Mouse (Mus musculus): Measurements from ENCODE around the gene Chst8. TPM values are rescaled to one million over a fixed set of nuclear protein-coding genes. Genes with fewer than 3 reads are reported as not detected.

Gene Chst8
- 1.3 and 1.8 TPM in 2 replicates for polyA plus RNA-seq (2015; fragmentation: Nextera tagmentation; extraction: Ambion mirVana)

GRCm38 (mm10) chr7:34812531-34813111 lies at the start of gene Chst8:
TSS of gene Chst8 (minus strand) at chr7:34812711.
- H3K9me3 ChIP-seq (ENCODE audit: control insufficient read depth, low read length) = no peaks in the 10 kb centered on the region
- H3K4me2 ChIP-seq (replicated peaks; ENCODE audit: low read depth) = peak within 1 kb of the TSS; percentile 75
- no peaks in the 10 kb centered on the region for H3K4me1 ChIP-seq (replicated peaks; ENCODE audit: control insufficient read depth, insufficient read depth)
- ATAC-seq (ENCODE audit: low FRiP score, low TSS enrichment) (peak; percentile 92), DNase-seq (ENCODE audit: low spot score) (peak; percentile 91)
- under 1% methylated on average over 58 of the region's 65 CpGs for WGBS
- peak within 1 kb of the TSS; percentile 48 for H3K4me3 ChIP-seq (ENCODE audit: low read depth, low read length)
- H3K9ac ChIP-seq (ENCODE audit: low read length) = peak within 1 kb of the TSS; percentile 19; the same call in 1 of the 2 replicates
- peaks cover 6% of the 10 kb centered on the region; the same call in 1 of the 2 replicates for H3K27me3 ChIP-seq (ENCODE audit: control insufficient read depth, insufficient read depth, low read length)
- TF ChIP-seq EP300 (optimal IDR thresholded peaks at IDR 0.05) = no peak
- 0 out of 2 replicates have a peak, but pooled peaks have one; percentile 16 for TF ChIP-seq CTCF (IDR thresholded peaks at IDR 0.05; ENCODE audit: low read depth)
- no peak within 1 kb of the TSS for H3K27ac ChIP-seq (replicated peaks)
- no peaks in the 10 kb centered on the region for H3K36me3 ChIP-seq (ENCODE audit: control insufficient read depth, insufficient read depth, low read length)

- Histone ChIP-seq H3K9ac (ENCODE audit: low read length) (no peak overlapping the region), H3K9me3 (ENCODE audit: control insufficient read depth, low read length) (no peaks in the 10 kb centered on the region), H3K4me2 (replicated peaks; ENCODE audit: low read depth) (no peak overlapping the region), H3K27me3 (ENCODE audit: control insufficient read depth, insufficient read depth, low read length) (no peaks in the 10 kb centered on the region), H3K4me3 (ENCODE audit: low read depth, low read length) (no peak overlapping the region), H3K36me3 (ENCODE audit: control insufficient read depth, insufficient read depth, low read length) (no peaks in the 10 kb centered on the region), H3K27ac (replicated peaks) (no peak overlapping the region), H3K4me1 (replicated peaks; ENCODE audit: control insufficient read depth, insufficient read depth) (no peaks in the 10 kb centered on the region)
- TF ChIP-seq EP300 (optimal IDR thresholded peaks at IDR 0.05) (no peak), CTCF (IDR thresholded peaks at IDR 0.05; ENCODE audit: low read depth) (no peak)
- DNase-seq (ENCODE audit: low spot score) = no peak
- whole genome bisulfite sequencing = 67% methylated on average over 2 of the region's 2 CpGs
- no peak for ATAC-seq (ENCODE audit: low FRiP score, low TSS enrichment)
These were observed 45.8 kb upstream of the Chst8 start for GRCm38 (mm10) chr7:34858291-34858690.

GRCm38 (mm10) chr7:34854781-34855352 lies 42.4 kb upstream of the Chst8 start:
- H3K36me3 ChIP-seq (ENCODE audit: control insufficient read depth, insufficient read depth, low read length) = no peaks in the 10 kb centered on the region
- WGBS = 76% methylated on average over 6 of the region's 6 CpGs
- H3K9ac ChIP-seq (ENCODE audit: low read length) = no peak overlapping the region
- TF ChIP-seq CTCF (IDR thresholded peaks at IDR 0.05; ENCODE audit: low read depth) (0 out of 2 replicates have a peak, but pooled peaks have one; percentile 5), EP300 (optimal IDR thresholded peaks at IDR 0.05) (no peak)
- no peak overlapping the region for H3K4me3 ChIP-seq (ENCODE audit: low read depth, low read length)
- no peak for DNase-seq (ENCODE audit: low spot score)
- H3K9me3 ChIP-seq (ENCODE audit: control insufficient read depth, low read length) = no peaks in the 10 kb centered on the region
- H3K27ac ChIP-seq (replicated peaks) = no peak overlapping the region
- no peaks in the 10 kb centered on the region for H3K4me1 ChIP-seq (replicated peaks; ENCODE audit: control insufficient read depth, insufficient read depth)
- no peak overlapping the region for H3K4me2 ChIP-seq (replicated peaks; ENCODE audit: low read depth)
- no peak for ATAC-seq (ENCODE audit: low FRiP score, low TSS enrichment)
- no peaks in the 10 kb centered on the region for H3K27me3 ChIP-seq (ENCODE audit: control insufficient read depth, insufficient read depth, low read length)

GRCm38 (mm10) chr7:34853393-34853792 lies 40.9 kb upstream of the Chst8 start:
- no peak for DNase-seq (ENCODE audit: low spot score)
- Histone ChIP-seq H3K4me2 (replicated peaks; ENCODE audit: low read depth) (no peak overlapping the region), H3K27me3 (ENCODE audit: control insufficient read depth, insufficient read depth, low read length) (no peaks in the 10 kb centered on the region), H3K27ac (replicated peaks) (no peak overlapping the region), H3K4me1 (replicated peaks; ENCODE audit: control insufficient read depth, insufficient read depth) (no peaks in the 10 kb centered on the region), H3K4me3 (ENCODE audit: low read depth, low read length) (no peak overlapping the region), H3K36me3 (ENCODE audit: control insufficient read depth, insufficient read depth, low read length) (no peaks in the 10 kb centered on the region), H3K9me3 (ENCODE audit: control insufficient read depth, low read length) (no peaks in the 10 kb centered on the region), H3K9ac (ENCODE audit: low read length) (no peak overlapping the region)
- WGBS = 81% methylated on average over 3 of the region's 3 CpGs
- ATAC-seq (ENCODE audit: low FRiP score, low TSS enrichment) = no peak
- TF ChIP-seq CTCF (IDR thresholded peaks at IDR 0.05; ENCODE audit: low read depth) (no peak), EP300 (optimal IDR thresholded peaks at IDR 0.05) (no peak)

GRCm38 (mm10) chr7:34849660-34850059 lies 37.1 kb upstream of the Chst8 start:
- WGBS = 41% methylated on average over 10 of the region's 10 CpGs
- H3K4me3 ChIP-seq (ENCODE audit: low read depth, low read length) = no peak overlapping the region
- TF ChIP-seq CTCF (IDR thresholded peaks at IDR 0.05; ENCODE audit: low read depth) (peak; percentile 55), EP300 (optimal IDR thresholded peaks at IDR 0.05) (no peak)
- H3K27ac ChIP-seq (replicated peaks) = no peak overlapping the region
- H3K9me3 ChIP-seq (ENCODE audit: control insufficient read depth, low read length) = no peaks in the 10 kb centered on the region
- H3K36me3 ChIP-seq (ENCODE audit: control insufficient read depth, insufficient read depth, low read length) = no peaks in the 10 kb centered on the region
- no peaks in the 10 kb centered on the region for H3K27me3 ChIP-seq (ENCODE audit: control insufficient read depth, insufficient read depth, low read length)
- H3K9ac ChIP-seq (ENCODE audit: low read length) = no peak overlapping the region
- no peak for DNase-seq (ENCODE audit: low spot score)
- no peak overlapping the region for H3K4me2 ChIP-seq (replicated peaks; ENCODE audit: low read depth)
- H3K4me1 ChIP-seq (replicated peaks; ENCODE audit: control insufficient read depth, insufficient read depth) = no peaks in the 10 kb centered on the region
- no peak for ATAC-seq (ENCODE audit: low FRiP score, low TSS enrichment)

- no peak for DNase-seq (ENCODE audit: low spot score)
- H3K4me2 ChIP-seq (replicated peaks; ENCODE audit: low read depth) = no peak overlapping the region
These were observed 36.3 kb upstream of the Chst8 start for GRCm38 (mm10) chr7:34848811-34849210.

More at GRCm38 (mm10) chr7:34848811-34849210, 36.3 kb upstream of the Chst8 start:
- no peak for ATAC-seq (ENCODE audit: low FRiP score, low TSS enrichment)
- TF ChIP-seq EP300 (optimal IDR thresholded peaks at IDR 0.05) (no peak), CTCF (IDR thresholded peaks at IDR 0.05; ENCODE audit: low read depth) (peak; percentile 28)
- Histone ChIP-seq H3K9me3 (ENCODE audit: control insufficient read depth, low read length) (no peaks in the 10 kb centered on the region), H3K4me1 (replicated peaks; ENCODE audit: control insufficient read depth, insufficient read depth) (no peaks in the 10 kb centered on the region), H3K27ac (replicated peaks) (no peak overlapping the region), H3K9ac (ENCODE audit: low read length) (no peak overlapping the region), H3K36me3 (ENCODE audit: control insufficient read depth, insufficient read depth, low read length) (no peaks in the 10 kb centered on the region), H3K27me3 (ENCODE audit: control insufficient read depth, insufficient read depth, low read length) (no peaks in the 10 kb centered on the region), H3K4me3 (ENCODE audit: low read depth, low read length) (no peak overlapping the region)
- WGBS = 89% methylated on average over 4 of the region's 4 CpGs

All from stomach, postnatal 0 days (tissue).